Mouse (Mus musculus) erythroblast, embryonic 14.5 days (primary cell): ENCODE data around the gene Zfyve9.

Experiments used
- GATA1 ChIP-seq: IDR thresholded peaks from 2 replicates; pipeline ENCODE4 v1.6.1; 2012; ENCODE audit warnings: low read length, inconsistent platforms, mixed read lengths
- TAL1 ChIP-seq: IDR thresholded peaks from 3 replicates; pipeline ENCODE4 v1.6.1; 2012; ENCODE audit warnings: low read length, inconsistent platforms, mixed read lengths

- TF ChIP-seq GATA1 (no peak), TAL1 (no peak)
Measured at GRCm38 (mm10) chr4:108620536-108620935, 160.1 kb downstream of the Zfyve9 start.
